Mouse (Mus musculus): Measurements from ENCODE around the gene Camk1d.

DNA sequence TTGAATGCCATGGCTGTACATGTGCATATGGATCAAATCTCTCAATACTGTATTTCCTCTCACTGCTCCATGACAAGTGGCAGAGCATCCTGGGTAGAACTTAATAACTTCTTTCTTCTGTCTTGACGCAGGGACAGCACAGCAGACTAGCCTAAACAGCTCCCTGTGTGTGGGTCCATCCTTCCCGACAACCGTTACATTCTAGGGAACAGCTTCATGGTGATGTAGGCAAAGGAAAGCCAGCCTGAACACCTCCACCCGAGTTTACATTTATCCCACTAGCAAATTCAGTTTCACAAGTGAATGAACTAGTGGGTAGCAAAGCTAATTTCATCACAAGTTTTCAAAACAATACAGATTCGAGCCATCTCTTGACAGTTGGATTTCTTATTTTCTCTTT is 269.0 kb downstream of the Camk1d start:
- TF ChIP-seq POLR2A (IDR thresholded peaks at IDR 0.05; ENCODE audit: low read depth, low read length): no peak
- TF ChIP-seq CTCF (IDR thresholded peaks at IDR 0.05; ENCODE audit: extremely low read depth, insufficient read length, insufficient replicate concordance, low read depth, low read length): no peak

All from small intestine, adult 2 months (tissue).